Mouse (Mus musculus): ENCODE results near the gene Glb1l. TPM values are rescaled to one million over a fixed set of nuclear protein-coding genes. Genes with fewer than 3 reads are reported as not detected.
"Not testable (repeated sequence)": the region's sequence is repeated elsewhere in the genome, so short reads cannot be mapped to it uniquely, and the experiment has no call there.

Glb1l gene
- 10 to 100 TPM; 24.3 to 25.3 TPM for total RNA-seq (2021)

DNA sequence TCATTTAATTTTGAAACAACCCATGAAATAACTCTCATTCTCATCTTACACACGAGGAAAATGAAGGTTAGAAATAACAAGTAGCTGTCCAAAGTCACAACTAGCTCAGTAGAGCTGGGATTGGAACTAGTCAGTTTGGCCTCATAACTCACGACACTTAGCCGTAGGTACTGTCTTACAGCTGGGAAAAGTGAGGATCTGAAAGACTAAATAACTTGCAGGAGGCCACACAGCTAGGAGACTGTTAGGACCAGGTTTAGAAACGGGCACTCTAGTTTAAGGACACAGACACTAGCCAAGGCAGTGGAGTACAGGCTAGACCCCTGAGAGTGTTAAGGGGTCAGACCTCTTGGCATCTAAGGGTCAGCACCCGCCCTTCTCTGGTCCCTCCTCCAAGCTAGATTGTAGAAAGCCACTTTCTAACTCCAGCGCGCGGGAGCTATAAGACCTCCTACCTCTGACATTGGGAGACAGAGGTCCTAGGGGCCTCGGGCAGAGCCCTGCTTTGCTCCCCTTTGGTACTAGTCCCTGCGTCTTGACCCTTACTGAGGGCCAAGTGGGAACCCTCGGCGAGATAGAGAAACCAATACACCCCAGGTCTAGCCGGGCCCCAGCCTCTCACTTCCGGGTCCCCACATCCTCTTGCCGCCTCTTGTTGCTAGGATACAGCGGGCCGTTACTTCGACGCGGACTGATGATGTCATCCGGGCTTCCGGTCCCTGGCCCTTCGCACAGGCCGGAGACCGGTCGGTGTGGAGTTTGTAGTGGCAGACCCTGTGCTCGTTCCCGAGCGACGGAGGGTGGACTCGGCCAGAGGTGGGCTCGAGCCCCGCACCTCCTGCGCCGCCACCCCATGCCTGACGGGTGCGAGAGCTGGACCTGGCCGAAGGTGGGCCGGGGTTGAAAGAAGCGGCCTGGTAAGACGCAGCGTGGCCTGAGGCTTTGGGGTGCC, at the start of gene Glb1l, which contains the start of gene Stk16:
Gene Glb1l, minus strand, starts transcription at position 678 of the 952 bp plus-strand sequence.
Gene Stk16, plus strand, starts transcription at position 703 of the 952 bp plus-strand sequence.
- peak; percentile 97 for DNase-seq
- intact Hi-C loops (cut with DNase I), result no loop called here

DNA sequence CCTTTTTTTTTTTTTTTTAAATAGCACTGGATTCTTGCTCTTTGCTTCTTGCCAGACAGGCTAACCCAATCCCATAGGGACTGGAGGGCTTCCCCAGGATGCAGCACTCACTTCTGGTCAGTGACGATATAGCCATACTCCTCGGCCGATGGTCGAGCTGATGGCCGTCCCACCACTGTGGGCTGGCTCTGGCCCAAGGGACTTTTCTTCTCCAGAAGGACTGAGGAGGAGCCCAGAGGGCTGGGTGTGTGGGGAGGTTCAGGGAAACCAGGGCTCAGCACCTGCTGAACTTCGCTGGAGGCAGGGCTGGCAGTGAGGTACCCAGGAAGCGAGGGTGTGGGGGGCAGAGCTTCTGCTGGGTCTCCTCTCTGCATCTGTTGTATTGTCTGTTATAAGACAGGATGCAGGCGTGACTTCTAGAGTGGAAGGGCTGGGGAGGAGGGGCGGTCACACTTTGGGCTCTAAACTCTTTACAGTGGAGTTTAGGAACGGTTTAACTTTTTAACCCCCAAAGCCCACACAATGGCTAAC, 45.0 kb upstream of the Glb1l start:
- DNase-seq, result no peak
- intact Hi-C loops (cut with DNase I), result no loop called here

DNA sequence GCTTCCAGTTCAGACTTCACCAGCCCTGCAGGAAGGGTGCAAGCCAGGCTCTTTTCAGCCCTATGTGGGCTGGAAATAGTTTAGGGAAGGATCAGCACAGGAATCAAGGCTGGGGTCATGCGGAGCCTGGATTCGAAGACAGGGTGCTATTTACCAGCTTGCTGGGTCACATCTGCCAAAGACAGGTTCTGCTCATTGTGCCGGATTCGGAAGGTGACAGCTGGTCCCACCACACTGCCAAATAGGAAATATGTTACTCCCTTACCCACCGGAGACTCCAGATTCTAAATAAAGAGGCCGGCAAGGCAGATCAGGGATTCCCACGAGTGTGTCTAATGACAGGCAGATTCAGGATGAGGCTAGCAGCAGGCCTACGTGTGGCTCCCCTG, 44.0 kb upstream of the Glb1l start:
- no peak for DNase-seq
- intact Hi-C loops (cut with DNase I), result no loop called here

DNA sequence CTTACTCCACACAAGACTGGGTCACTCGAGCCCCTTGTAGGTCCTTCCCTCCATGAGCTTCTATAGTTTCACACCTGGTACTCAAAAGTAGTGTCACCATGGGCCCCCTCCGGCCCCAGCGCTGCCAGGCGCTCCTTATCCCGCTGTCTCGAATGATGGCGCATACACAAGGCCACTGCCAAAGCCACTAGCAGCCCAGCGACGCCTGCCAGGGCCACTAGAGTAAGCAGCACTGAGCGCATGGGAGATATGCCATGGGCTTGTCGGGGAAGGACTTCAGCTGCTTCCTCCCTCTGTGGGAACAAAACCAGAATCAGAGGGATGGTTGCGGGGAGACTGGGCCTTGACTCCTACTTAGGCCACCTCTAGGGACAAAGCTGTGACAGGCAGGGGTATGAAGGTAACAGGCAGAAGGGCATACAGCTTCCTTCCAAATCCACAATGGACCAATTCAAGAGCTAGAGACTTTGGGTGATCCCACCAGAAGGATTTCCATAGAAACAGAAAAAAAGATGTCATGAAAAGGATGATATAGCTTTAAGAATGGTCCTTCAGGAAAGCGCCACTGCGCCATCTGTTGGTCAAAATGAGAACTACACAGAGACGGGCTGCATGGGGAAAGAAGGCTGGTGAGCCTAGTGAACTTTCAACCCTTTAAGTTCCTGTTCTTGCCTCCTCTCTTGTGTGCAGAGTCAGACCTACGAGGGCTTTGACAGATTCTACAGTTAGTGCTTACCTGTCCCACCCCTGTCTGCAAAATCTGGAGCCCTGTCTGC, 43.4 kb upstream of the Glb1l start:
- intact Hi-C loops (cut with DNase I), result no loop called here
- DNase-seq, result peak; percentile 81

DNA sequence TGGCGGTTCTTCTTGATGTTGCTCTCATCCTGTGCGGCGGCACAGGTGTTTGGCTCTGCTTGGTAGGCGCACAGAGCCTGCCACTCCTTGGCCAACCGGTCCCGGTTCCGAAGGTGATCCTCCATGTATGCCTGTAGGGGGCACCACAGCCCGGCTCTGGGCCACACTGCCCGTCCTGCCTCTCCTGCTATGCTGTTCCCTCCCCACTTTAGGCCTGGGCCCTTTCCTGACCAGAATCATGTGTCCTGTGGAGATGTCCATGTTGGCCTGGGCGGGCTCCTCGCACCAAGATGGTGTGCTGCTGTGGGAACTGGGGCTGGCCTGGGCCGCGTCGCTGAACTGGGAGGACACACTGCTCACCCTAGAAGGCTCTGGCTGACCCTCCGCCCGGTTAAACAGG, 42.4 kb upstream of the Glb1l start:
- no peak for DNase-seq
- intact Hi-C loops (cut with DNase I), result no loop called here

DNA sequence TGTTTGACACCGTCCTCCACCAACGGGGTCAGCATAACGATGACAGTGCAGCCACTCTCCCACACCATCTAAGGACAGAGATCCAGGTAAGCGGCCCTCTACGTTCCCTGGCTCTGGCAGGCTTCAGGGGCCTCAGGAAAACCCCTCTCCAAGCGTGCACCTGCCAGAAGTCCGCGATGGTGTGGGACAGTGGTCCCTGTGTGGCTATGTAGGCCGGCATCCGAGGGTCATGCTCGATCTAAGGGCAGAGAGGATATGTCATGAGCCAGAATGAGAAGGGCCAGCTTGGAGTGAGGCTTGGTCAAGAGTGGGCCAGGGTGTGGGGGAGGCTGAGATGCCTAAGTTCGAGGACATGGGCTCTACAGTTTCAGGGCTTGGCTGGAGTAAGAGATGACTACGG, 41.7 kb upstream of the Glb1l start:
- DNase-seq, result no peak
- intact Hi-C loops (cut with DNase I), result no loop called here

DNA sequence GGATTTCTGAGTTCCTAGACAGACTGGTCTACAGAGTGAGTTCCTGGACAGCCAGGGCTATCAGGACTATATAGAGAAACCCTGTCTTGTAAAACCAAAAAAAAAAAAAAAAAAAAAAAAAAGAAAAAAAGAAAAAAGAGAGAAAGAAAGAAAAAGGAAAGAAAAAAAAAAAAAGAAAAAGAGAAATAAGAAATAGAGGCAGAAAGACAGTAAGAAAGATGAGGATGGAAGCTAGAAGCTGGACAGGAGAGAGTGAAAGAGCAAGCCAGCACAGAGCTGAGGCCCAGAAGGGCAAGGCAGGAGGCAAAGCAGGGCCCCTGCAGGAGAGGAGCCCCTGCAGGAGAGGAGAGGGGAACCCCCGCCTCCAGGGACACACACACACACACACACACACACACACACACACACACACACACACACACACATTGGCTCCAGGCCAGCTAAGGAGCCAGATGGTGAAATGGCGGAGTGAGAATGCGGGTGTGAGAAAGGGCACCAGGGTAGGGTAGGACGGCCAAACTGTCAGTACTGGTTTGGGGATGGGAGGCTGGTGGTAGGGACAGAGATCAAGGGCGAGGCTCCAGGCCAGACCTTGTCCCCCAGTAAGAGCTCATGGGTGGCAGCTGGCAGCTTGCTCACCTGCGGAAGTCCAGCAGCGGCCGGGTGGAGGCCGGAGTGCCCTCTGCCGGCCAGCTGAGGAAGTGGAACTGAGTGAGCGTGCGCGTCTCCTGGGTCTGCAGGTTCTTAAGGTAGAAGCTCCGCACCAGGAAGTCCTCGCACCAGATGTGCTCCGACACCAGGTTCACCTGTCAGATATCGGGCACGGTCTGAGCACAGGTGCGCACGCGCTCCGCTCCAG, 40.7 kb upstream of the Glb1l start:
- DNase-seq, result peak; percentile 58
- intact Hi-C loops (cut with DNase I), result no loop called here

DNA sequence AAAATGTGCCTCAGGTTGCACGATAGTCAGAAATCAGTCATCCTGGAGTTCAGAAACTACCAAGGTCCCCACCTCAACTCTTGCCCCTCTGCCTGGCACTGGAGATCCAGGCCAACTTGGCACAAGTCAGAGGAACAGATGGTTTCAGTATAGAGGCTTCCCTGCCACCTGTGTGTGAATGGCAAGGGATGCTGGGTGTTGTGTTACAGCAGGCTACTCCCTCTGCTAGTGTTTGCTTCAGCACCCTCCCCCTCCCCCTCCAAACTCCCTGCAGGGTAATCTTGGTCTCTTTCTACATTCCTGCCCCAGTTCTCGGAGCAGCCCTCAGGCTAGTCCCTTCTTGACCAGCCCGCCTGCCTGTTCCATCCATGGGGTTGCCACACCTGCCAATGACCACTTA, 39.9 kb upstream of the Glb1l start:
- intact Hi-C loops (cut with DNase I), result no loop called here

DNA sequence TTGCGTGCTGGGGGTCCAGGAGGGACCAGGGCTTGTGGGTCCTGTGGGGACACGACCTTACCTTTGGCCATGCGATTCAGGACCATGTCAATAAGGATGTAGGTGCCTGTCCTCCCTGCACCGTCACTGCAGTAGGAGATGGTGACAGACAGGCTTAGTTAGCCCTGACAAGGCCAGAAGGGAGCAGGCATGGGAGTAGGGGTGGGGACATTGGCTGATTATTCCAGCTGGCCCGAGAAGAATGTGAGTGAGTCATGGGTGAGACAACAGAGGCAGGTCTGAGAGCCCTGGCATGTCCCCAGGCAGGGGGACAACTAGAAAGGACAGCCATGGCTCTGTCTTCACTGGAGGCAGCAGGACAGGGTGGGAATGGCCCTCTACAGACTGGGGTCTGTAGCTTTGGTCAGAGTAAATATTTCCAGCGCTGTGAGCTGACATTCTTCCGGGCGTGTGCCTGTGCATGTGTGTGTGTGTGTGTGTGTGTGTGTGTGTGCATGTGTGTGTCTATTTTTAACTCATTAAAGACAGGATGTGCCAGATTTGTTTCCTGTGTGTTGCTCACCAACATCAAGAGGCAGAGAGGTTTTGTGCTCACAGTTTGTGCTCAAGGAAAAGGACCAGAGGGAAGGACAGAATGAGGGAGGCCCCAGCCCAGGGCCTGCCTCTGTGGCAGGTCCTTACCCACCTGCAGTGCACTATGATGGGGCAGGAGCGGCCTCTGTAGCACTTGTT, 37.6 kb upstream of the Glb1l start:
- intact Hi-C loops (cut with DNase I), result no loop called here
- no peak for DNase-seq

More for the DNA sequence above, 39.9 kb upstream of the Glb1l start:
- peak; percentile 72 for DNase-seq

DNA sequence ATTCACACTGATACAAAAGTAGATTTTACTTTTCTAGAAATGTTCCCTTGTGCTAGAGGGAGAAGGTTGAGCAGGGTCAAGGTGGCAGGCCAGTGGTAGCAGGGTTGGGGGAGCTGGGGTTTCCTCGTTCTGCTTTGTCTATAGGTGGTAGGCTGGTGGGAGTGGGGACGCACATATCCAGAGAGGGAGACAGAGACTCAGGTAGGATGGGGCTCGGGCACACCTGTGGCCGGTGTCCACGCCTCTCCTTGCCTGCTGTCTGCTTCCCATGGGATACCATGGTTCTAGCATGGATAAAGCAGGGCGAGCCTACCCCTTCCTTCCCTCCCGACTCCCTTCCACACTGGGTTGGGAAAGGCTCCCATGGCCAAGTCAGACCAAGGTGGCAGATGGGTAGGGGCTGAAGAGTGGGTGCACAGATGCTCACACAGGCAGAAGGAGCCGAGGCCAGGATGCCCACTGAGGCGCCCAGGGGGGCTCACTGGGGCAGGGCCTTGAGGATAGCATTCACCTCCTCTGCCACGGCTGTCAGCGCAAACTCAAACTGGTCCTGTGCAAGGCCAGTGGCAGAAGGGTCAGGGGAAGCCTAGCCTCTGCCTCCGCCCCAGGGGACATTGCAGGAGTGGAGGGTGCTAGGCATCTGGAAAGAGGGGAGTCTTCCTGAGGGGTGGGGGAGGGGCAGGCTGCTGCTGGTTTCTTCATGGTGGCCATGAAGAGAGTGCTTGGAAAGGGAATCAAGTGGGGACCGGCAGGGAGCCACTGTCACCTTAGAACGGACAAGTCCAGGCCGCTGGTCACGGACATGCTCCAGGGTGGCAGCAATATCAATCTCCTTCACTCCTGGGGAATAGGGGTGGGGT, 36.7 kb upstream of the Glb1l start:
- no peak for DNase-seq
- intact Hi-C loops (cut with DNase I), result no loop called here

DNA sequence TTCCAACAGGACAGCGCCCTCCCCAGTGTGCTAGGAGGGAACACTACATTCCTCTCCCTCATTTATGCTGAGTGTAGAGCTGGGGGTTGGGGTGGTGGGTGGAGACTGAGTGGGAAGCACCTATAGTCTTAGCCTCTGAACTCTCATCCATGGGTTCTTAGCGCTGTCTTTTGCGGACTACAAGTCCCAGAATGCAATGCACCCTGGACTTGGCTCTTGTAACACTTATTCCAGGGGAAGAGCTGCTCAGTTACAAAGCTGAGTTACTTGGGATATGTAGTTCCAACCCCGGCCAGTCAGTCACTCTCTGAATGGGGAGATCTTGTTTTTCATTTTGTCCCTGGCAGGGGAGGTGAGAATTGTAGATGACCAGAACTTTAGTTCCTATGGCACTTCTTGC, 34.2 kb upstream of the Glb1l start:
- DNase-seq, result peak; percentile 46
- intact Hi-C loops (cut with DNase I), result no loop called here

DNA sequence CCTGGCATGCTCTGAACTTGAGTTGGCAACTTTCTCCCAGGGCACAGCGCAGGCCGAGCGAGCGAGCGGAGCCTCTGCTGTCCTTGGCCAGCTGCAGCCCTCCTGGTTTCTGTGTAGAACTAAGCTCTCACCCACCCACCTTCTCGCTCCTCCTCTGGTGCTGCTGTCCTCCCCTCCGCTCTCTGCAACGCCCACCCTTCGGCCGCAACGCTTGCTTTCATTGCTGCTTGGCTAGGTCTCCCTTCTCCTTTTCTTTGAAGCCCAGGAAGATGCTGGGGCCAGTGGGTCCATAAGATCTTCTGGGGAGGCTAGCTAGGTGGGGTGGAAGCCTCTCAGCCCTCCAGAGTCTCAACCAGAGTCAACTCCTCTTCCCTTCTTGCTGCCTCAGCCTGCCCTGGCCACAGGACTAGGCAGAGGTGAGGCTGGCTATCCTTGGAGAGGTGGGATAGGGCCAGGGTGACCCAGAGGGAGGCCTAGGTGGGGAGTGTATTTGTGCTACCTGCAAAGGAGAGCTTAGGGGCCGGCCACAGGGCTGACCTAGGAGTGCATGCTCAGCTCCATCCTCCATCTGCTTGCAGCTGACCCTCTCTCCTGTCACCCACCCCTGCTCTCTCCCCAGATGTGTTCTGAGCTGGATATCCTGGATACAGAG, 33.7 kb upstream of the Glb1l start:
- no peak for DNase-seq
- intact Hi-C loops (cut with DNase I), result no loop called here

DNA sequence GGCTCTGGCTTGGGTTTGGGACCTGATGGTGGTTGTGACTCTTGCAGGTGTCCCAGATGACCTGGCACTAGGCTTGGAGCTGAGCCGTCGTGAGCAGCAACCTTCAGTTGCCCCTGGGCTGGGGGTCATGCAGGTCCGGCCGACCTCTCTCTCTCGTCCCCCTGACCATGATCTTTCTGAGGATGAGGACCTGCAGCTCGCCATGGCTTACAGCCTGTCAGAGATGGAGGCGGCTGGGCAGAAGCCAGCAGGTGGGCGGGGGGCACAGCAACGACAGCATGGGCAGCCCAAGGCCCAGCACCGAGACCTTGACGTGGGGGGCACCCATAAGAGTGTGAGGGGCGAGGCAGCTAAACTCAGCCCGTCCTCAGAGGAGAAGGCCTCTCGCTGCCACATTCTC, 32.8 kb upstream of the Glb1l start:
- no peak for DNase-seq
- intact Hi-C loops (cut with DNase I), result no loop called here

DNA sequence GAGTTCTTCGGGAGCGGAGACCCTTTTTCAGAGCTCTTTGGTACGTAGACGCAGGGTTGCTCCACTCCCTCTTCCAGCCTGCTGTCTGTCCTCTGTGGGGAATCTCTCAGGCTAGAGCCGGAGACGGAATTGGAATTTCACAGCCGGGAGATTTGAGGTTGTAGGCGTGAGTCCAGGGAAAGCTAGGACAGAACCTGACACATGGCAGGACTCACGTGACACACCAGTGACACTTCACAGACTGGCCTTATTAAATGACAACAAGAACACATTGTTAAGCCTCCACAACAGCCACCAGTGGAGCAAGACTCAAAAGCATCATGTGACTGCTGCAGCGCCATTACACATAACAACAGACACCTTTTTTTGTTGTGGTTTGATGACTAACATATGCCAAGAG, 29.0 kb upstream of the Glb1l start:
- no peak for DNase-seq
- intact Hi-C loops (cut with DNase I), result no loop called here

DNA sequence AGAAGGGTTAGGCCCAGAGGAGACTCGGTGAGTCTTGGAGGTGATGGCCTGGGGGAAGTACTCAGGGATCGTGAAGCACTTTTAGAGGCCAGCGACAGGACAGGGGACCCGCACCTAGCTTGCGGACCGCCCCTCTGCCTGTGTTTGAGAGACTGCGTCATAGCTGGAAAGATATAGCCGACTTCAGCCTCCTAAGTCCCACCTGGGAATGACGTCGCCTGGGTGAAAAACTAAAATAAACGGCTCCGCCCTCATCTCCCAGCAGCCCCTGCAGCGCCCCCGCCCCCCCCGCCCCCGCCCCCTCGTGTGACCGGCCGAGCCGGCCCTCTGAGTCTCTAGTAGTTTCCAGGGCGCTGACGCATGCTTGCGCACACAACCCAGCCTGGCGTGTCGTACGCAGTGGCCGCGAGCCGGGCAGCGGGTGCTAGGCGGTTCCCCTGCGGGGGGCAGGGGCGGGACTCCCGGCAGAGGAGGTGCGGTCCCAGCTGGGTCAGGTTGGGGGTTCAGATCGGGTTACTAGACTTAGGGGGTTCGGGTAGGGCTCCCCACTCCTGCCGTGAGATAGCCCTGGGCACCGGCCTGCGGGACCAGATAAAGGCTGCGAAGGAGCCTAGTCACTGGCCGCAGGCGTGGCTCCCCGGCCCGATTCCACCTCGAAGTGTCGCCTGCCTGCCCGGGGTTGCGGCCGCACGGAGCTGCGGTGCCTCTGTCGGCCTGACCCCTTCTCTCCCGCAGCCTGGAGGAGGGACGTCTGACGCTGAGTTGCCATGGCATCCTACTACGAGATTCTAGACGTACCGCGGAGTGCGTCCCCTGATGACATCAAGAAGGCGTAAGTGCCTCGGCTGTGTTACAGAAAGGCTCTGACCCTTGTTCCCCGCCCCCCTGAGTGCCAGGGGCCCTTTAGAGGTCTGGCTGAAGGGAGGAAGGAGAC, 25.8 kb upstream of the Glb1l start, which contains the start of gene Dnajb2:
Gene Dnajb2, plus strand, starts transcription at position 290 of the 934 bp plus-strand sequence.
- peak; percentile 77 for DNase-seq
- intact Hi-C loops (cut with DNase I), result no loop called here

DNA sequence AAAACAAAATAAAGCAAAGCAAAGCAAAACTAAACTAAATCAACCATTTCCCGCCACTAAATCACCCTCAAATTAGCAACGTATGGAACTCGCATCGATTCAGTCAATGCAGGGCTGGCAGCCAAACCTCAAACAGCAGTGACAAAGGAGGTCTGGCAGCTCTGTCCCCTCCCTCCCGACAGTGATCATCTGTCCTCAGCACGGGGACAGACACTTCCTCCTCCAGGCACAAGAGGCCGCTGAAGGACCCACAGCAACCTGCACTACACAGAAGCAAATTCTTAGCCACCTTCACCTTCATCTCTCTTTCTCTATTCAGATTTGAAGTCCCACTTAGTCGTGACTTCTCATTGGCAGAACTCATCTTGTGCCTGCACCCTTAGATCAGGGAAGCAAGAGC, 24.0 kb upstream of the Glb1l start:
- peak; percentile 85 for DNase-seq
- intact Hi-C loops (cut with DNase I), result no loop called here

DNA sequence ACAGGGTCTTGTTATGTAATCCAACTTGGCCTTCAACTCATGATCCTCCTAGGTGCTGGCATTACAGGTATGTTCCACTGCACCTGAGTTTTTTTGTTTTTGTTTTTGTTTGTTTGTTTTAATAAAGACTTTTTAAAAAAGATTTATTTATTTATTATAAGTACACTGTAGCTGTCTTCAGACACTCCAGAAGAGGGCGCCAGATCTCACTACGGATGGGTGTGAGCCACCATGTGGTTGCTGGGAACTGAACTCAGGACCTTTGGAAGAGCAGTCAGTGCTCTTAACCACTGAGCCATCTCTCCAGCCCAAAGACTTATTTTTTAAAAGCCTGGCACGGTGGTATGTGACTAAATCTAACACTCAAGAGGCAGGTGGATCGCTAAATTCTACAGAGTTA, 21.9 kb upstream of the Glb1l start:
- DNase-seq; intact Hi-C loops (cut with DNase I): not testable (repeated sequence)

Measured in left cerebral cortex, postnatal 4 days (tissue).